Comparison of ENCODE assay signal across 9 mouse cellular contexts in the genomic region with DNA sequence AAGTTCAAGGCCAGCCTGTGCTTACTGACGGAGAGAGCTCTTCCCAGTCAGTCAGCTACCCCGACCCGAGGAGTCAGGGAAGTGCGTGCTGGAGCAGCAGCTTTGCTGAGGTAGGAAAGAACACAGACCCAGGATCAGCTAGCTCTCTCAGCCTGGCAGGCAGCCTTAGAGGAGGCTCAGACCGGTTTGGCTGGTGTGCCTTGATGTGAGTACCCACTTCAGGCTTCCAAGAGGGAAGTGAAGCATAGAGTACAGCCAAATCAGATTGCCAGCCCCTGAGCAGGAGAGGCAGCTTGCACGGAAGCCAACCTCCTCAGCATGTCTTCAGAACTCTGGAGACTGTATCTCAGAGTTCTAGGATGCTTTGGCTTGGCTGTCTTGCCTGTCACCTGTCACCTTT. TPM values are rescaled to one million over a fixed set of nuclear protein-coding genes. Genes with fewer than 3 reads are reported as not detected.
DNase-seq lines count a peak whose midpoint lies in the region; ATAC-seq lines count a peak whose summit lies in the region.
"Had no signal": no experiment of that assay in that cellular context is flagged by ENCODE, and none has a peak within 500 bp of the region (broad histone marks: within the 10 kb centered on the region; RNA-seq: fewer than 3 reads in every experiment).

No protein-coding gene starts in this region.

- peak; percentile 65 to 66 for DNase-seq in cerebellum, postnatal 14 days
- DNase-seq in cerebellum, adult 9-11 months: no peak
- peak; percentile 43 for DNase-seq in testis, postnatal 14 days (ENCODE audit: low spot score)
- DNase-seq in testis, postnatal 10 days (ENCODE audit: low spot score): no peak
- DNase-seq in lung, adult 18-20 months: peak; percentile 90 to 93
- peak; percentile 39 to 70 for DNase-seq in urinary bladder, postnatal 36 days (ENCODE audit: low spot score in 2 of 2)
- no peak for DNase-seq in embryo, embryonic 10.5 days (ENCODE audit: low spot score)

- no peak for ATAC-seq in erythroblast, adult 5-6 weeks (replicated peaks; ENCODE audit: low FRiP score, poor library complexity, severe bottlenecking)
- ATAC-seq: forebrain, embryonic 15.5 days had no signal

RNA-seq across cellular contexts. Expression of gene Slc25a47, which starts 5.3 kb away (rescaled TPM):
- total RNA-seq in erythroblast, adult 5-6 weeks (2015; ENCODE audit: low replicate concordance): 9.0 TPM in 1 of 2 replicates, not detected in the other
- 2.0 and 2.8 TPM in 2 replicates for total RNA-seq in erythroblast, adult 5-6 weeks (2017; ENCODE audit: low replicate concordance)

RNA-seq across cellular contexts. Expression of gene Slc25a29, which starts 5.5 kb away (rescaled TPM):
- 0.84 and 1.7 TPM in 2 replicates for total RNA-seq in erythroblast, adult 5-6 weeks (2015; ENCODE audit: low replicate concordance)
- total RNA-seq in erythroblast, adult 5-6 weeks (2017; ENCODE audit: low replicate concordance): not detected in 2 replicates

RNA-seq across cellular contexts. Expression of gene Yy1, which starts 48.4 kb away (rescaled TPM):
- 15.8 and 29.5 TPM in 2 replicates for total RNA-seq in erythroblast, adult 5-6 weeks (2015; ENCODE audit: low replicate concordance)
- 31.0 and 43.9 TPM in 2 replicates for total RNA-seq in erythroblast, adult 5-6 weeks (2017; ENCODE audit: low replicate concordance)

RNA-seq across cellular contexts. Expression of gene Wdr25, which starts 52.2 kb away (rescaled TPM):
- total RNA-seq in erythroblast, adult 5-6 weeks (2015; ENCODE audit: low replicate concordance): not detected in 2 replicates
- total RNA-seq in erythroblast, adult 5-6 weeks (2017; ENCODE audit: low replicate concordance): 1.4 and 6.4 TPM in 2 replicates

RNA-seq across cellular contexts. Expression of gene Wars, which starts 52.8 kb away (rescaled TPM):
- 8.2 and 9.4 TPM in 2 replicates for total RNA-seq in erythroblast, adult 5-6 weeks (2015; ENCODE audit: low replicate concordance)
- 8.2 and 8.9 TPM in 2 replicates for total RNA-seq in erythroblast, adult 5-6 weeks (2017; ENCODE audit: low replicate concordance)

Comparison
In these comparisons a context has a peak if more than half of its experiments do, and no peak if none do; other contexts are left out.
1. DNase-seq: peak in cerebellum, postnatal 14 days (2 of 2), testis, postnatal 14 days (single experiment), lung, adult 18-20 months (2 of 2) and urinary bladder, postnatal 36 days (2 of 2); none in cerebellum, adult 9-11 months (single experiment), testis, postnatal 10 days (single experiment) and embryo, embryonic 10.5 days (single experiment).